Mouse (Mus musculus): ENCODE measurements around the gene Lrrc52. TPM values are rescaled to one million over a fixed set of nuclear protein-coding genes. Genes with fewer than 3 reads are reported as not detected.

The Lrrc52 gene
- polyA plus RNA-seq, 1 experiment from 2014 or later: not detected

DNA sequence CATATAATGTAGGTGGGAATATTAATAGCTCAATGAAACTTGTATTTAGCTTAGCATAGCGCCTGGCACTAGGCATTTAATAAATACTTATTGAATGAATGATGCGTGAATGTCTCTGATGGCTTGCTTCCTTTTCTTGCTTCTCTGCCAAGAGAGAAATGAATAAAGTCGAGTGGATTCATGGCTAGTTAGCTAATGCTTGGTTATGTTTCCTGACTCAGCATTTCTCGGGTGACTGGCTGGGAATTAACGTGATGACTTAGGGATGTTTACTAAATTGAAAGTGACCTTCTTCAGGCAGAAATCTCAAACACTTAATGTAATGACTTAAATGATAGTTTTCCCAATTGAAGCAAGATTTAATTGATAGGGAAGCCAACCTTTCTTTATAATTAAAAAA lies 1.3 kb upstream of the Lrrc52 start:
- H3K4me3 ChIP-seq: no peak overlapping the region
- H3K9me3 ChIP-seq (replicated peaks): no peaks in the 10 kb centered on the region
- H3K36me3 ChIP-seq: no peaks in the 10 kb centered on the region
- no peak for ATAC-seq (ENCODE audit: low FRiP score)
- H3K27me3 ChIP-seq: no peaks in the 10 kb centered on the region
- no peaks in the 10 kb centered on the region for H3K4me1 ChIP-seq
- WGBS: 73% methylated on average over 5 of the region's 5 CpGs
- H3K9ac ChIP-seq: no peak overlapping the region
- H3K4me2 ChIP-seq (replicated peaks): no peak overlapping the region
- no peak overlapping the region for H3K27ac ChIP-seq

- H3K9me3 ChIP-seq (replicated peaks): no peaks in the 10 kb centered on the region
- no peaks in the 10 kb centered on the region for H3K36me3 ChIP-seq
- no peak overlapping the region for H3K4me3 ChIP-seq
- H3K4me2 ChIP-seq (replicated peaks): no peak overlapping the region
- H3K4me1 ChIP-seq: no peaks in the 10 kb centered on the region
- no peak for ATAC-seq (ENCODE audit: low FRiP score)
- no peaks in the 10 kb centered on the region for H3K27me3 ChIP-seq
- H3K9ac ChIP-seq: no peak overlapping the region
- H3K27ac ChIP-seq: no peak overlapping the region
- 88% methylated on average over 3 of the region's 3 CpGs for WGBS
Measured at GRCm38 (mm10) chr1:167457311-167457710, 9.3 kb downstream of the Lrrc52 start.

DNA sequence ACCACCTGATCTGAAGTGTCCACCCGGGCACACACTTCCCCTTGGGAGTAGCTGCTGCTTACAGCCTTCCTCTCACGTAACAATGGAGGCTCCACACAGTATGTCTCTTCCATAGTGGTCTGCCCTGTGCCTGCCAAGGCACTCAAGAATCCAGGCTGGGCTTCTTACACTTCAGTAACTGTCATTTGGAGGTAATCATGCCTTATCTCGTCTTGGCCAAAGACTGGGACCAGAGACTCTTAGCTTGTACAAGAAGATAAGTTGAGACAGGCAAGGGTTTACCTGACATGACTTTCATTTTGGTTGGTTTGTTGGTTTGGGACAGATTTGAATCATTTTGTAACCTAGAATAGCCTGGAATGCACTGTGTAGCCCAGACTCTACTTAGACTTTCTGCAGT lies 13.5 kb downstream of the Lrrc52 start:
- Histone ChIP-seq H3K27ac (no peak overlapping the region), H3K9ac (no peak overlapping the region), H3K4me3 (no peak overlapping the region), H3K36me3 (no peaks in the 10 kb centered on the region), H3K27me3 (no peaks in the 10 kb centered on the region), H3K4me1 (no peaks in the 10 kb centered on the region), H3K4me2 (replicated peaks) (no peak overlapping the region), H3K9me3 (replicated peaks) (no peaks in the 10 kb centered on the region)
- ATAC-seq (ENCODE audit: low FRiP score): no peak
- 91% methylated on average over 3 of the region's 3 CpGs for WGBS

GRCm38 (mm10) chr1:167452456-167452855 lies 14.1 kb downstream of the Lrrc52 start:
- Histone ChIP-seq H3K4me3 (no peak overlapping the region), H3K27me3 (no peaks in the 10 kb centered on the region), H3K4me1 (no peaks in the 10 kb centered on the region), H3K27ac (no peak overlapping the region), H3K9ac (no peak overlapping the region), H3K4me2 (replicated peaks) (no peak overlapping the region), H3K9me3 (replicated peaks) (no peaks in the 10 kb centered on the region), H3K36me3 (no peaks in the 10 kb centered on the region)
- 74% methylated on average over 6 of the region's 6 CpGs for WGBS
- no peak for ATAC-seq (ENCODE audit: low FRiP score)

GRCm38 (mm10) chr1:167448598-167448997 lies 18.0 kb downstream of the Lrrc52 start:
- Histone ChIP-seq H3K27me3 (no peaks in the 10 kb centered on the region), H3K27ac (no peak overlapping the region), H3K4me2 (replicated peaks) (no peak overlapping the region), H3K9ac (0 out of 2 replicates have a peak overlapping the region, but pooled peaks have one; percentile 8), H3K4me3 (no peak overlapping the region), H3K36me3 (no peaks in the 10 kb centered on the region), H3K4me1 (no peaks in the 10 kb centered on the region), H3K9me3 (replicated peaks) (0 out of 2 replicates have a peak, but pooled peaks cover 2% of the 10 kb centered on the region)
- ATAC-seq (ENCODE audit: low FRiP score): no peak
- WGBS: 39% methylated on average over 7 of the region's 7 CpGs

- Histone ChIP-seq H3K27ac (no peak overlapping the region), H3K27me3 (no peaks in the 10 kb centered on the region), H3K36me3 (no peaks in the 10 kb centered on the region), H3K4me1 (no peaks in the 10 kb centered on the region), H3K9ac (no peak overlapping the region), H3K4me2 (replicated peaks) (no peak overlapping the region), H3K9me3 (replicated peaks) (0 out of 2 replicates have a peak, but pooled peaks cover 2% of the 10 kb centered on the region), H3K4me3 (no peak overlapping the region)
- ATAC-seq (ENCODE audit: low FRiP score): no peak
- 55% methylated on average over 6 of the region's 6 CpGs for WGBS
Measured at GRCm38 (mm10) chr1:167448088-167448487, 18.5 kb downstream of the Lrrc52 start.

GRCm38 (mm10) chr1:167446516-167446915 lies 20.1 kb downstream of the Lrrc52 start:
- 0 out of 2 replicates have a peak, but pooled peaks cover 2% of the 10 kb centered on the region for H3K9me3 ChIP-seq (replicated peaks)
- H3K27ac ChIP-seq: no peak overlapping the region
- H3K4me2 ChIP-seq (replicated peaks): no peak overlapping the region
- H3K4me1 ChIP-seq: no peaks in the 10 kb centered on the region
- WGBS: 84% methylated on average over 6 of the region's 6 CpGs
- no peak for ATAC-seq (ENCODE audit: low FRiP score)
- H3K27me3 ChIP-seq: no peaks in the 10 kb centered on the region
- H3K4me3 ChIP-seq: no peak overlapping the region
- no peak overlapping the region for H3K9ac ChIP-seq
- no peaks in the 10 kb centered on the region for H3K36me3 ChIP-seq

- Histone ChIP-seq H3K27me3 (no peaks in the 10 kb centered on the region), H3K4me2 (replicated peaks) (no peak overlapping the region), H3K27ac (no peak overlapping the region), H3K9ac (no peak overlapping the region), H3K4me3 (no peak overlapping the region), H3K9me3 (replicated peaks) (0 out of 2 replicates have a peak, but pooled peaks cover 2% of the 10 kb centered on the region), H3K36me3 (no peaks in the 10 kb centered on the region), H3K4me1 (no peaks in the 10 kb centered on the region)
- 91% methylated on average over 4 of the region's 4 CpGs for WGBS
- no peak for ATAC-seq (ENCODE audit: low FRiP score)
Measured at GRCm38 (mm10) chr1:167445167-167445566, 21.4 kb downstream of the Lrrc52 start.

DNA sequence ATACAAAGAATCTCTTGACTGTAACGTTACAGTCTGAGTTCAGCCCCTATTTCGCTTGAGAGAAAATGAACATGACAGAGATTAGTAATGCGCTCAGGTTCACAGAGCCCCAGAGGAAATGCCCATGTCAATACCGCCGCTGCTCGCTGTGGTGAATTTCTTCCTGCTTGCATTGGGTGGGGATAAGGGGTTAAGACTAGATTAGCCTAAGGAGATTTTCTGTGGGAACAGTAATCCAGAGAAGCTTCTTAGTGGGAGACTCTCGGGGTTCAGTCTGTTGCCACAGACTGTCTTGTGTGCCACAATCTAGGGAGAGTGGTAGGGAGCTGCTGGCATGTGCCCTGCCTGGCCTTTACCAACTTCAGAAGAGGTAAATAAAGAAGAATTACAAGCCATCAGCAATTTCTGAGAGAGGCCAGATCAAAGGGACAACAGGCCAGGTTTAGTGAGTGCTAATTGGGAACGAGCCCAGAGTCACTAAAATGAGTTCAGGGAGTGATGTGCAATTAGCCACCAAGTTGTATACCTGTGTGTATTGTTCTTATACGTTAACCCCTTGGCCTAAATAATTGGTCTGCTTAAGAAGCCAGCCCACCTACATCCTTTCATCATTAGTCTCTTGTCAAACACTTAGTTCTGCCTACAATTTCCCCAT lies 28.2 kb downstream of the Lrrc52 start:
- no peak for ATAC-seq (ENCODE audit: low FRiP score)
- Histone ChIP-seq H3K27me3 (no peaks in the 10 kb centered on the region), H3K4me3 (no peak overlapping the region), H3K4me2 (replicated peaks) (no peak overlapping the region), H3K27ac (no peak overlapping the region), H3K36me3 (no peaks in the 10 kb centered on the region), H3K9me3 (replicated peaks) (no peaks in the 10 kb centered on the region), H3K4me1 (no peaks in the 10 kb centered on the region), H3K9ac (no peak overlapping the region)
- WGBS: 77% methylated on average over 9 of the region's 9 CpGs

GRCm38 (mm10) chr1:167437091-167437490 lies 29.5 kb downstream of the Lrrc52 start:
- Histone ChIP-seq H3K27ac (no peak overlapping the region), H3K4me2 (replicated peaks) (no peak overlapping the region), H3K36me3 (no peaks in the 10 kb centered on the region), H3K9me3 (replicated peaks) (no peaks in the 10 kb centered on the region), H3K9ac (no peak overlapping the region), H3K4me1 (no peaks in the 10 kb centered on the region), H3K4me3 (no peak overlapping the region), H3K27me3 (no peaks in the 10 kb centered on the region)
- WGBS: 88% methylated on average over 7 of the region's 7 CpGs
- ATAC-seq (ENCODE audit: low FRiP score): no peak

- WGBS: 88% methylated on average over 7 of the region's 7 CpGs
- no peak for ATAC-seq (ENCODE audit: low FRiP score)
- no peak overlapping the region for H3K27ac ChIP-seq
Measured at GRCm38 (mm10) chr1:167436186-167436975, 30.2 kb downstream of the Lrrc52 start.

GRCm38 (mm10) chr1:167434931-167435330 lies 31.6 kb downstream of the Lrrc52 start:
- Histone ChIP-seq H3K27me3 (no peaks in the 10 kb centered on the region), H3K4me3 (no peak overlapping the region), H3K9ac (no peak overlapping the region), H3K36me3 (no peaks in the 10 kb centered on the region), H3K9me3 (replicated peaks) (no peaks in the 10 kb centered on the region), H3K4me2 (replicated peaks) (no peak overlapping the region), H3K27ac (no peak overlapping the region), H3K4me1 (no peaks in the 10 kb centered on the region)
- ATAC-seq (ENCODE audit: low FRiP score): no peak
- WGBS: 91% methylated on average over 4 of the region's 4 CpGs

More at GRCm38 (mm10) chr1:167436186-167436975, 30.2 kb downstream of the Lrrc52 start:
- no peak overlapping the region for H3K4me2 ChIP-seq (replicated peaks)
- no peaks in the 10 kb centered on the region for H3K27me3 ChIP-seq
- no peaks in the 10 kb centered on the region for H3K9me3 ChIP-seq (replicated peaks)
- no peak overlapping the region for H3K9ac ChIP-seq
- H3K4me3 ChIP-seq: no peak overlapping the region
- H3K36me3 ChIP-seq: no peaks in the 10 kb centered on the region
- no peaks in the 10 kb centered on the region for H3K4me1 ChIP-seq
